Mouse (Mus musculus) heart, embryonic 12.5 days (tissue): Measurements from ENCODE around the gene Tjp1. TPM values are rescaled to one million over a fixed set of nuclear protein-coding genes. Genes with fewer than 3 reads are reported as not detected.
A peak's percentile ranks its signal among the peaks of the same experiment; 100 is the strongest.

ENCODE experiments used
- ATAC-seq: fragments of 200-750 bp; cut with Nextera tagmentation; 2 replicates; pipeline ENCODE4 v1.8.0; 2017; ENCODE audit warnings: moderate TSS enrichment, moderate library complexity; ENCODE audit not compliant: insufficient number of reproducible peaks, low FRiP score
- H3K27ac ChIP-seq: fragments of 300-500 bp; sonication (generic); 2 replicates; pipeline ENCODE4 v1.5.1; 2016; ENCODE audit warnings: mild to moderate bottlenecking, moderate library complexity; ENCODE audit not compliant: poor library complexity, severe bottlenecking
- H3K27me3 ChIP-seq: fragments of 300-500 bp; sonication (generic); replicated peaks from 2 replicates; pipeline ENCODE4 v1.6.1; 2016; ENCODE audit warnings: mild to moderate bottlenecking, moderate library complexity
- H3K36me3 ChIP-seq: fragments of 300-500 bp; sonication (generic); 2 replicates; pipeline ENCODE4 v1.6.1; 2016; ENCODE audit warnings: mild to moderate bottlenecking, moderate library complexity
- H3K4me1 ChIP-seq: fragments of 300-500 bp; sonication (generic); replicated peaks from 2 replicates; pipeline ENCODE4 v1.6.1; 2016; ENCODE audit warnings: mild to moderate bottlenecking
- H3K4me2 ChIP-seq: fragments of 300-500 bp; sonication (generic); 2 replicates; pipeline ENCODE4 v1.6.1; 2016; ENCODE audit warnings: mild to moderate bottlenecking, moderate library complexity
- H3K4me3 ChIP-seq: fragments of 300-500 bp; sonication (generic); 2 replicates; pipeline ENCODE4 v1.5.1; 2016; ENCODE audit warnings: mild to moderate bottlenecking
- H3K9ac ChIP-seq: fragments of 300-500 bp; sonication (generic); 2 replicates; pipeline ENCODE4 v1.6.1; 2016; ENCODE audit warnings: mild to moderate bottlenecking, moderate library complexity
- H3K9me3 ChIP-seq: fragments of 300-500 bp; sonication (generic); replicated peaks from 2 replicates; pipeline ENCODE4 v1.6.1; 2016; ENCODE audit warnings: mild to moderate bottlenecking, moderate library complexity
- WGBS: fragments of 180-500 bp; shearing (Covaris S2); methylation state at CpG from one replicate; pipeline ENCODE4 v1.1.7; 2016; 5-methylcytosine and 5-hydroxymethylcytosine counted together
- polyA plus RNA-seq: library from polyadenylated mRNA; unstranded; fragments of >200 nt; fragmentation: Nextera tagmentation; extraction: Ambion mirVana; gene quantifications from 2 replicates; pipeline ENCODE4 v1.2.1, GENCODE M21; 2016

Gene Tjp1
- polyA plus RNA-seq, 1 experiment from 2014 or later: 35.5 TPM

DNA sequence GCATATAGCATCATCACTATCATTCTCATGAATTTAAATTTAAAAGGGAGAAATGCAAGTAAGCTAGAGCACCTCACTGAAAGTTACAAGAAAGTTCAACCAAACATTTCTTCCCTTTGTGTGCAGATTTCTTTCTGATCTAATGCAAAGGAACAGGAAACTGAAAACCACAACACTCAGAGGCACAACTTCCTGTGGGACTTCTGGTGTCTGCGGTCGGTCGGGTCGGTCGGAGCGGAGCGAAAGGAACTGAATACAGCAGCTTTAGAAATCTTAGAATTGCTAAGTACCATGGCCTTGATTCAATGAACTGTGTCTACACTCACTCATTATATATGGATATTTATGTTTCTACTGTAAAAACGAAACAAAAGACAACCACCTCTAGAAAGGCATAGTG, 154.2 kb downstream of the Tjp1 start:
- H3K4me2 ChIP-seq: no peak overlapping the region
- peaks cover 24% of the 10 kb centered on the region for H3K4me1 ChIP-seq
- ATAC-seq: no peak
- WGBS: 56% methylated on average over 8 of the region's 8 CpGs
- peak overlapping the region; percentile 47; the same call in 1 of the 2 replicates for H3K27ac ChIP-seq
- H3K9me3 ChIP-seq: no peaks in the 10 kb centered on the region
- no peak overlapping the region for H3K9ac ChIP-seq
- H3K36me3 ChIP-seq: no peaks in the 10 kb centered on the region
- H3K27me3 ChIP-seq: no peaks in the 10 kb centered on the region
- no peak overlapping the region for H3K4me3 ChIP-seq

DNA sequence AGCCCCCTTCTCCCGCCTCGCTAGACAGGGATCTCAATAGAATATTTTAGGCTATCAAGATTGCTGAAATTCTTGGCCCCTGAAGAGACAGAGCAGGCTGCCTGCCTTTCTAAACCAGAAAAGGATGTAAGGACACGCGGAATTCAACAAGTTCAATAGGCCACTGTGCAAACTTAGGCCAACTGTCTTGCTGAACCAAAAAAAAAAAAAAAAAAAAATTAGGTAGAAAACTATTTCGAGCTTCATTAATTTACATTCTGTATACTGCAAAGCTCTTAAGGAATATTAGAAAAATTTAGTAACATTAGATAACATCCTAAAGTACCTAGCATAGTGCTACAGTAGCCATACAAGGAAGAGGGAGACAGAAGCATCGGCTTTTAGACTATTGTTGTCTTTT, 155.8 kb downstream of the Tjp1 start:
- Histone ChIP-seq H3K4me3 (peak overlapping the region; percentile 86), H3K36me3 (no peaks in the 10 kb centered on the region), H3K9me3 (no peaks in the 10 kb centered on the region), H3K4me2 (peak overlapping the region; percentile 64), H3K27ac (peak overlapping the region; percentile 96), H3K4me1 (peaks cover 37% of the 10 kb centered on the region), H3K27me3 (no peaks in the 10 kb centered on the region), H3K9ac (no peak overlapping the region; the same call in 1 of the 2 replicates)
- 26% methylated on average over 6 of the region's 6 CpGs for WGBS
- no peak for ATAC-seq

DNA sequence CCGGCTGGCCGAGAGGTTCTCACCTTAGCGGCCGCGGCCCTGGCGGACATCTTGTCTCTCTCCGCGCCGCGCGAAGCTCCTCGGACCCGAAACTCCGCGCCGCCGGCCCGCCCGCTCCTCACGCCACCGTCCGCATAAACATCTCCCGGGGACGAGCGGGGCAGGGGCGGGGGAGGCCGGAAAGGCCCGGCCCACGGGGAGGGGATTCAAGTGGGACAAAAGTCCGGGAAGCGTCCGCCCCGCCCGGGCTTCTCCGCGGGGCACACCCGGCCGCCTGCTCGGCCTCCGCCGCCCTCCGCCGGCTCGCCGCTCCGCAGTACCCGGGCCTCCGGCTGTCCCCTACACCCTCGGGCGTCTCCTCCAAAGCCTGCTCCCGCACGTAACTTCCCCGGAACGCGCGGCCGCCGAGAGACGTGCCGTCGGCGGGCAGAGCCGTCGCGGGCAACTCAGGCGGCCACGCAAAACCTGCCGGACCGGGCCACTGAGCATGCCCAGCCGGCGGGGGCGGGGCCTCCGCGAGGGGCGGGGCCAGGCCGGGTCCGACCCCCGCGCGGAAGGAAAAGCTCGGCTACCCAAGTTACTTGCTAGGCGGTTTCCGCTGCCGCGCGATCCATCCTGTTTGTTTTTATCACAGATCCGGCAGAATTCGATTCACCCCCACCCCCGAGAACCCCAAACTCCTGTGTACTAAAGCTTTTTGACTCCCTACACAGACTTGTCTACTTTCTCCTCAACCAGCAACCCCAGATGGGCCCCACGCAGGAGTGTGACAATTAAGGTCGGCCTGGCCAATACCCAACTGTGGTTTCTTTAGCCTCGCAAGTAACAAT, 156.6 kb downstream of the Tjp1 start:
- no peaks in the 10 kb centered on the region for H3K9me3 ChIP-seq
- H3K4me2 ChIP-seq: peak overlapping the region; percentile 64
- H3K9ac ChIP-seq: peak overlapping the region; percentile 94
- peaks cover 41% of the 10 kb centered on the region for H3K4me1 ChIP-seq
- H3K36me3 ChIP-seq: no peaks in the 10 kb centered on the region
- H3K27ac ChIP-seq: peak overlapping the region; percentile 96
- H3K4me3 ChIP-seq: peak overlapping the region; percentile 86
- under 1% methylated on average over 67 of the region's 92 CpGs for WGBS
- peak; percentile 90 for ATAC-seq
- no peaks in the 10 kb centered on the region for H3K27me3 ChIP-seq

DNA sequence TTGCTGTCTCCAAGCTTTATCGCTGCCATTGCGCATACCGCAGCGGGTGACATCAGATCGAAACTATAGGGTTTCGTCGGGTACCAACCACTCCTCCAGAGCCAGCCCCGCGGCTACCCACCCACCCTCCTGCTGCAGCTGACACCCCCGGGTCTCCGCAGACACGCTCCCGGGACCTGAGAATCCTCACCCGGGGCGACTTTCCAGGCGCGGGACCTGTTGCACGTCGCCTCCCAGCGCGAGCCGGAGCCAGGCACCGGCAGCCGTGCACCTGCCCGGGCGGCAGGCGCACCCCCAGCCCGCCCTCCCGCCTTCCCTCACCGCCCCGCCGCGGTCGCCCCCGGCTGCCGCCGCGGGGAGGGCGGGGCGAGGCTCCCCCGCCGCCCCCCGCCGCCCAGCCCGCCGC, 157.2 kb downstream of the Tjp1 start:
- Histone ChIP-seq H3K9ac (peak overlapping the region; percentile 94), H3K4me2 (peak overlapping the region; percentile 64), H3K4me1 (peaks cover 41% of the 10 kb centered on the region), H3K36me3 (no peaks in the 10 kb centered on the region), H3K27me3 (no peaks in the 10 kb centered on the region), H3K9me3 (no peaks in the 10 kb centered on the region), H3K27ac (peak overlapping the region; percentile 96), H3K4me3 (peak overlapping the region; percentile 86)
- 1% methylated on average over 30 of the region's 46 CpGs for WGBS
- ATAC-seq: no peak; the same call in 1 of the 2 replicates

DNA sequence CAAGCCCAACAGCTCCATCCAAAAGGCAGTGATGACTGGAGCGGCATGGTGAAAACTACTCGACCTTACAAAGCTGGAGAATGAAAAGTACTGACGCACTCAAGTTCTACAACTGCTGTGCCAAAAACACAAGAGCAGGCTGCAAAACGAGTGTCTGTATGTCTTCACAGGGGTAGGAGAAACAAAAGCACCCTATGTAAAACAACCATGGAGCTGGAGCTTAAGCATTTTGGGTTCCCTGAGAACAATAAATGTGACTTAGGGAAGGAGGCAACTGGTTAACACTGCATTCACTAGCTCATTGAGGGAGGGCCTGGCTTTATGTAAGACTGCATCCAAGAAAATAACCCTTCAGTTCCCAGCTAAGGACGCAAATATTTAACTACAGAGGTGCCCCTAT, 158.5 kb downstream of the Tjp1 start:
- H3K36me3 ChIP-seq: no peaks in the 10 kb centered on the region
- no peaks in the 10 kb centered on the region for H3K9me3 ChIP-seq
- no peak for ATAC-seq
- H3K9ac ChIP-seq: peak overlapping the region; percentile 60
- 31% methylated on average over 5 of the region's 5 CpGs for WGBS
- peak overlapping the region; percentile 48 for H3K4me3 ChIP-seq
- H3K27me3 ChIP-seq: no peaks in the 10 kb centered on the region
- peak overlapping the region; percentile 80 for H3K4me2 ChIP-seq
- peak overlapping the region; percentile 52; the same call in 1 of the 2 replicates for H3K27ac ChIP-seq
- peaks cover 33% of the 10 kb centered on the region for H3K4me1 ChIP-seq

DNA sequence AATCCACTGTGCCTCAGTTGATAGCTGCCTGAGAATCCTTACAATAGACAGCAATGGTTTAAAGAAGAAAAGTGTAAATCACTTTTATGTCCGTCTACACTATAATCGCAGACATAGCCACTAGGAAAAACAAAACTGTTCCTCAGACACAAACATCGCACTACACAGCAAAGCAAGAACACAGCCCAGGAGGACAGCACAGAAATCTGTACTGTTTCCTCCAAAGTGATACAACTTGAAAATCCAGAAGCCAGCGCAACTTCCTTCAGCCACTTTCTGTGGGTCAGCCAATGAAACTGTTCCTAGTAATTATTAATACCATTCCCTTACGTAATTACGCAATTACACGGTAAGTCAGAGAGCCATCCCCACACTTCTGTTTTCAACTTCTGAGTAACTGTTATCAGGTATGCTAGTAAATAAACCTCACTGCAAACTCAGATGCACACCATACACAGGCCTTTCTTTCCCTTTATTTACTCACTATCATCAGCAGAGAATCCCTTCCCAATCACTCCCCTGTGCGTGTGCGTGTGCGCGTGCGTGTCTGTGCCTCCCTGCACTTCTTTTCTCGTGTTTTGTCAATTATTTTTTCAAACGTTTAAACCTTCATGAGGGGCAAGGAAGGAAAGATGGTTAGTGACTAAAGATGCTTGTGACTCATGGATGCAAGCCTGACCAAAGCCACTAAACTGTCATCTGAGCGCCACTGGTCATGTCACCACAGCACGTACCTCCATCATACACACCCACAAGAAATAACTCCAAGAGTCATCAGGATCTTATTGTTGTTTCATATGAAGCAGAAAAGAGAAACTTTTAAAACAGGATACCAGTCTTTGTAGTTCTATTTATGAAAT, 160.0 kb downstream of the Tjp1 start:
- no peak for ATAC-seq
- 66% methylated on average over 16 of the region's 16 CpGs for WGBS
- H3K4me2 ChIP-seq: peak overlapping the region; percentile 35
- H3K9me3 ChIP-seq: no peaks in the 10 kb centered on the region
- no peaks in the 10 kb centered on the region for H3K36me3 ChIP-seq
- peak overlapping the region; percentile 27; the same call in 1 of the 2 replicates for H3K9ac ChIP-seq
- peaks cover 42% of the 10 kb centered on the region for H3K4me1 ChIP-seq
- H3K27me3 ChIP-seq: no peaks in the 10 kb centered on the region
- no peak overlapping the region for H3K27ac ChIP-seq
- H3K4me3 ChIP-seq: no peak overlapping the region

DNA sequence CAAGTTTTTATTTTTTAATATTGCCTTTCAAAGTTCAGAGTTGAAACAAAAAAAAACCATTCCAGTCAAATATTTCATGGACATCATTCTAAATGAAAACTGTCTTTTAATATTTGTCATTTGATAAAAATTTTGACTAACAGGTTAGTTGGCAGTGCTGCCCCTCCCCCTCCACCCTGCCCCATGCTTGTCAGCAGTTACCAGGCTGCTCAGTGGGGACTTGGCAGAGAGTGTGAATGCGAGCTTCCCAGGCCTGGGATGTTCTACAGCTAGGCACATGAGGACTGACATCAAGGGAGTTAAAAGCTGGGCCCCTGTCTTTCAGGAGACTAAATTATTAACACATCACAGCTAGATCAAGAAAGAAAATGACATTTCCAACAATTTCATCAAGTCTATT, 161.4 kb downstream of the Tjp1 start:
- ATAC-seq: no peak
- Histone ChIP-seq H3K27me3 (no peaks in the 10 kb centered on the region), H3K9me3 (no peaks in the 10 kb centered on the region), H3K27ac (no peak overlapping the region), H3K4me3 (no peak overlapping the region), H3K4me2 (no peak overlapping the region), H3K4me1 (peaks cover 45% of the 10 kb centered on the region), H3K9ac (no peak overlapping the region), H3K36me3 (no peaks in the 10 kb centered on the region)
- 3% methylated on average over 1 of the region's 1 CpGs for WGBS

DNA sequence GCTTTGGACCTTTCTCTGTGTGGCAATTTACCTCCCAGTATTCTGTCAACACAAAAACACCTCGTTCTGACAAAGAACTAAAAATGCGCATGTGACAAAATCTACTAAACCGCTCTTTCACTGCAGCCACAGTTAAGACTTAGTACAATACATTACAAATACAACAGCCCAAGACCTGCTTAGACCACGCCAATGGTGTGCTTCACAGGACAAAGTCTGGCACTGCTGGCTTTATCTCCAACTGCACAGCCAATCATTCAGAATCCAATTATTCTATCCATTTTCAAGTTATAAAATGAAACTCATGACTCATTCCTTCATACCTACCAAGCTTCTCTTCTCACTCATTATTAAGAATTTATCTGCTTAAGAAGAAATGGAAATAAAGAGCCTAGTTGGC, 162.0 kb downstream of the Tjp1 start:
- no peak overlapping the region for H3K9ac ChIP-seq
- H3K4me3 ChIP-seq: no peak overlapping the region
- H3K36me3 ChIP-seq: no peaks in the 10 kb centered on the region
- no peaks in the 10 kb centered on the region for H3K27me3 ChIP-seq
- H3K27ac ChIP-seq: no peak overlapping the region
- H3K4me2 ChIP-seq: no peak overlapping the region
- 89% methylated on average over 4 of the region's 4 CpGs for WGBS
- no peaks in the 10 kb centered on the region for H3K9me3 ChIP-seq
- ATAC-seq: no peak
- peaks cover 45% of the 10 kb centered on the region for H3K4me1 ChIP-seq

DNA sequence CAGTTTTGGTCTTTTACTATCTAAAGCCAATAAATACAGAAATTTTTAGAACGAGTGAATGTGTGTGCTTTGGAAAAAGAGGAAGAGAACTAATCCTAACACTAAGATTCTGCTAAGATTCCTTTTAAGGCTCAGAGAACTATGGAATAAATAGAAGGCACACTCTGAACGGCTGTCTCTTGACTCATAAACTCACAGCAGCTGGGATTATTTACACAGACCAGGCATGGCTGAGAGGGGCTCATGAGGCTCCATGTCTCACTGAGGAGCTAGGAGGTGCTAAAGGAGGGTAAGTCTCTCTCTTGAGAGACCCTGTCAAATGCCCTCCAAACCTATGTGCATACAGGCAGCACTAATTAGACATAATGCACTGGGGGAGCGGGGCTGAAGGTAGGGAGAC, 167.3 kb downstream of the Tjp1 start:
- 54% methylated on average over 3 of the region's 3 CpGs for WGBS
- Histone ChIP-seq H3K27ac (no peak overlapping the region), H3K27me3 (no peaks in the 10 kb centered on the region)

DNA sequence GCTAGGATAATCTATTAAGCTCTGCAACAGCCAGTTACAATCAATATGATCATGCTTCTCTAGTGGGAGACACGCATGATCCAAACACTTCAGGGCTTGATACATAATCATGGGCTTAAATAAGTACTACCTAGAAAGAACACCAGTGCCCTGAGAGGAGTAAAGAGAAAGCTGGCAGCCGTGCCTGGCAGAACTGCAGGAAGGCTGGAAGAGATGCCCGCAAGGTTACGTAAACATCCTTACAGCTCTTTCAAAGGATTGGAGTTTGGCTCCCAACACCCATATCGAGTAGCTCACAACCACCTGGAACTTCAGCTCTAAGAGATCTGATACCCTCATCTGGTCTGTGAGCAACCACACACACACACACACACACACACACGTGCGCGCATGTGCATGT, 167.8 kb downstream of the Tjp1 start:
- Histone ChIP-seq H3K27ac (no peak overlapping the region), H3K27me3 (no peaks in the 10 kb centered on the region), H3K36me3 (no peaks in the 10 kb centered on the region), H3K9me3 (no peaks in the 10 kb centered on the region), H3K9ac (no peak overlapping the region), H3K4me3 (no peak overlapping the region), H3K4me2 (no peak overlapping the region), H3K4me1 (peaks cover 46% of the 10 kb centered on the region)
- 67% methylated on average over 8 of the region's 8 CpGs for WGBS
- no peak for ATAC-seq

More for the DNA sequence above, 167.3 kb downstream of the Tjp1 start:
- Histone ChIP-seq H3K36me3 (no peaks in the 10 kb centered on the region), H3K4me2 (peak overlapping the region; percentile 21; the same call in 1 of the 2 replicates), H3K4me1 (peaks cover 46% of the 10 kb centered on the region), H3K4me3 (no peak overlapping the region), H3K9ac (peak overlapping the region; percentile 12; the same call in 1 of the 2 replicates), H3K9me3 (no peaks in the 10 kb centered on the region)
- no peak for ATAC-seq

DNA sequence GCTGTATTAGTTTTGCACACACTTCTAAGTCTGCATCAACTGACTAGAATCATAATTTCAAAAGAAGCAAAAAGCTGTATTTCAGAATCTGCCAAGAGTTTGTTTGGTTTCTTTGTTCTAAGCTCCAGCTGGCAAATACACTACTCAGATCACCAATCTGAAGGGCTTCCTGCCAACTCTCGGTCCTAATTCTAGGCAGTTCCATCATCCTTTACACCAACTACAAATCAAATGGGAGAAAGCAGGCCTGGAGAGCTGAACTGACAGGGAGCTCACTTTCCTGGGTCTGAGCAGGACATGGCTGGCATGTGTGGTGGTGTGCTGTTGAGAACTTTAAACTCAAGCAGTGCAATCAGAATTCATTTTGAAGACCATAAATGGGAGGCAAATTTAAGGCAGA, 170.0 kb downstream of the Tjp1 start:
- WGBS: 14% methylated on average over 1 of the region's 1 CpGs
- Histone ChIP-seq H3K4me2 (no peak overlapping the region), H3K36me3 (no peaks in the 10 kb centered on the region), H3K4me1 (peaks cover 36% of the 10 kb centered on the region), H3K27ac (peak overlapping the region; percentile 60; the same call in 1 of the 2 replicates), H3K9ac (no peak overlapping the region; the same call in 1 of the 2 replicates), H3K9me3 (no peaks in the 10 kb centered on the region), H3K27me3 (no peaks in the 10 kb centered on the region), H3K4me3 (no peak overlapping the region)
- no peak for ATAC-seq
